Mouse (Mus musculus) CH12.LX (cell line): ENCODE measurements around the gene Ednra. TPM values are rescaled to one million over a fixed set of nuclear protein-coding genes. Genes with fewer than 3 reads are reported as not detected.

Experiments
- DNase-seq: peaks from one replicate; pipeline ENCODE4 v3.0.0-alpha.2; 2013; ENCODE audit errors: extremely low read depth
- H3K27ac ChIP-seq: 2 replicates; pipeline ENCODE4 v1.5.1; 2012; ENCODE audit warnings: low read depth, mild to moderate bottlenecking, control low read depth, moderate library complexity; ENCODE audit not compliant: insufficient read depth
- H3K27me3 ChIP-seq: replicated peaks from 2 replicates; pipeline ENCODE3; 2012; ENCODE audit warnings: inconsistent platforms
- H3K36me3 ChIP-seq, 2 experiments: replicated peaks in 1 of 2; 2 replicates each; pipeline versions ENCODE3 to v1.6.1; 2012; ENCODE audit warnings: inconsistent platforms in 1 of 2, low read length in 1 of 2, mild to moderate bottlenecking in 1 of 2, mixed read lengths in 1 of 2, moderate library complexity in 1 of 2; ENCODE audit not compliant: control insufficient read depth in 1 of 2, insufficient read depth in 1 of 2
- H3K4me1 ChIP-seq, 2 experiments: 2 replicates each; pipeline ENCODE4 v1.6.1; 2012; ENCODE audit warnings: inconsistent platforms in 1 of 2, moderate library complexity in 1 of 2; ENCODE audit not compliant: insufficient read depth in 2 of 2, control insufficient read depth in 1 of 2
- H3K4me2 ChIP-seq: 2 replicates; pipeline ENCODE4 v1.6.1; 2012; ENCODE audit warnings: low read depth, mild to moderate bottlenecking, control low read depth; ENCODE audit not compliant: poor library complexity, insufficient read depth, severe bottlenecking
- H3K4me3 ChIP-seq, 3 experiments: fragments of 150-350 bp in 1 of 3; sonication (generic) in 1 of 3; replicated peaks in 1 of 3; 2 replicates each; pipeline versions ENCODE3 to v1.5.1; 2011 to 2012; ENCODE audit warnings: low read depth in 2 of 3, low read length in 2 of 3, mild to moderate bottlenecking in 2 of 3, moderate library complexity in 2 of 3, control low read depth in 1 of 3, improper control_type of control experiment in 1 of 3, inconsistent platforms in 1 of 3, mixed read lengths in 1 of 3; ENCODE audit not compliant: poor library complexity in 1 of 3
- H3K79me2 ChIP-seq: replicated peaks from 2 replicates; pipeline ENCODE4 v1.6.1; 2012; ENCODE audit warnings: mild to moderate bottlenecking, moderate library complexity; ENCODE audit not compliant: control insufficient read depth, poor library complexity, insufficient read depth, severe bottlenecking; ENCODE audit errors: extremely low read depth
- H3K9ac ChIP-seq: 2 replicates; pipeline ENCODE4 v1.6.1; 2012; ENCODE audit warnings: low read depth, mild to moderate bottlenecking, control low read depth, moderate library complexity; ENCODE audit not compliant: insufficient read depth
- H3K9me3 ChIP-seq: replicated peaks from 2 replicates; pipeline ENCODE3; 2012; ENCODE audit warnings: low read length, inconsistent platforms, mixed read lengths
- BHLHE40 ChIP-seq: IDR thresholded peaks from 2 replicates; pipeline ENCODE4 v1.6.1; 2011; ENCODE audit warnings: mild to moderate bottlenecking, low read depth, low read length, improper control_type of control experiment
- CHD1 ChIP-seq: IDR thresholded peaks from 2 replicates; pipeline ENCODE4 v1.6.1; 2012; ENCODE audit warnings: low read depth, low read length, improper control_type of control experiment, inconsistent platforms
- CTCF ChIP-seq, 2 experiments: IDR thresholded peaks in 1 of 2; conservative IDR thresholded peaks in 1 of 2; 2 replicates each; pipeline ENCODE4 v1.5.1; 2011 to 2012; ENCODE audit warnings: low read depth in 2 of 2, low read length in 2 of 2, improper control_type of control experiment in 1 of 2, inconsistent platforms in 1 of 2, mild to moderate bottlenecking in 1 of 2, moderate library complexity in 1 of 2
- E2F4 ChIP-seq: IDR thresholded peaks from 2 replicates; pipeline ENCODE4 v1.6.1; 2011; ENCODE audit warnings: low read depth, low read length, improper control_type of control experiment; ENCODE audit not compliant: insufficient replicate concordance
- GABPA ChIP-seq: IDR thresholded peaks from 2 replicates; pipeline ENCODE4 v1.6.1; 2012; ENCODE audit warnings: low read depth, low read length, improper control_type of control experiment, inconsistent platforms; ENCODE audit not compliant: insufficient replicate concordance
- HCFC1 ChIP-seq: IDR thresholded peaks from 2 replicates; pipeline ENCODE4 v1.6.1; 2012; ENCODE audit warnings: low read depth, mild to moderate bottlenecking, inconsistent platforms, low read length, improper control_type of control experiment
- JUN ChIP-seq: IDR thresholded peaks from 2 replicates; pipeline ENCODE4 v1.6.1; 2011; ENCODE audit warnings: low read depth, mild to moderate bottlenecking, low read length, improper control_type of control experiment, moderate library complexity; ENCODE audit not compliant: insufficient read depth
- JUND ChIP-seq: conservative IDR thresholded peaks from 2 replicates; pipeline ENCODE4 v1.6.1; 2011; ENCODE audit warnings: low read depth, low read length, improper control_type of control experiment
- KAT2A ChIP-seq: IDR thresholded peaks from 2 replicates; pipeline ENCODE4 v1.6.1; 2012; ENCODE audit warnings: low read length, improper control_type of control experiment, inconsistent platforms; ENCODE audit not compliant: insufficient replicate concordance
- MAX ChIP-seq: IDR thresholded peaks from 2 replicates; pipeline ENCODE4 v1.6.1; 2011; ENCODE audit warnings: low read length, improper control_type of control experiment
- MXI1 ChIP-seq: IDR thresholded peaks from 2 replicates; pipeline ENCODE4 v1.6.1; 2011; ENCODE audit warnings: mild to moderate bottlenecking, low read depth, low read length, improper control_type of control experiment
- MYC ChIP-seq: IDR thresholded peaks from 2 replicates; pipeline ENCODE4 v1.6.1; 2011; ENCODE audit warnings: low read depth, mild to moderate bottlenecking, improper control_type of control experiment, low read length
- NRF1 ChIP-seq: IDR thresholded peaks from 2 replicates; pipeline ENCODE4 v1.6.1; 2014; ENCODE audit warnings: low read depth, mild to moderate bottlenecking, inconsistent platforms, low read length, improper control_type of control experiment, moderate library complexity
- SIN3A ChIP-seq: IDR thresholded peaks from 2 replicates; pipeline ENCODE4 v1.6.1; 2012; ENCODE audit warnings: low read length, improper control_type of control experiment, inconsistent platforms
- SMC3 ChIP-seq: IDR thresholded peaks from 2 replicates; pipeline ENCODE4 v1.6.1; 2011; ENCODE audit warnings: low read depth, low read length, improper control_type of control experiment
- UBTF ChIP-seq: IDR thresholded peaks from 2 replicates; pipeline ENCODE4 v1.6.1; 2012; ENCODE audit warnings: low read depth, mild to moderate bottlenecking, inconsistent platforms, low read length, improper control_type of control experiment, moderate library complexity
- ZKSCAN1 ChIP-seq: IDR thresholded peaks from 2 replicates; pipeline ENCODE4 v1.6.1; 2012; ENCODE audit warnings: low read depth, inconsistent platforms, low read length, improper control_type of control experiment, borderline replicate concordance
- ZNF384 ChIP-seq: IDR thresholded peaks from 2 replicates; pipeline ENCODE4 v1.6.1; 2012; ENCODE audit warnings: low read depth, low read length, improper control_type of control experiment, inconsistent platforms
- dilution Hi-C: fragments of 300-500 bp; cut with MboI; formaldehyde crosslinking; loops from 2 replicates; pipeline ENCODE4 v1.14.3; 2020; ENCODE audit warnings: low sequenced_read_pairs; ENCODE audit not compliant: extremely low pct_unique_long_range_greater_than_20kb, extremely low pct_ligation_motif_present
- in situ Hi-C: fragments of 300-500 bp; cut with MboI; formaldehyde crosslinking; loops from 3 replicates; pipeline ENCODE4 v1.14.3; 2019; ENCODE audit warnings: low sequenced_read_pairs, low pct_ligation_motif_present, low pct_unique_long_range_greater_than_20kb, mixed read lengths
- polyA plus RNA-seq: library from polyadenylated mRNA; unstranded; fragments of >175 nt; gene quantifications from 2 replicates; pipeline ENCODE4 v1.2.1, GENCODE M21; 2012; ENCODE audit warnings: low read depth; ENCODE audit not compliant: insufficient read length
- total RNA-seq, 2 experiments: library from RNA; depleted of rRNA; stranded (reverse); fragments of 300-350 nt in 1 of 2; fragments of >200 nt in 1 of 2; gene quantifications; 2 replicates each; pipeline ENCODE4 v1.2.3; 2012 to 2014

Ednra gene
- total and polyA plus RNA-seq, 3 experiments = 0.08 to 0.09 TPM; not detected in 1

GRCm38 (mm10) chr8:77723534-77724045 lies 674 bp downstream of the Ednra start:
- in situ Hi-C loops = no loop called here
- H3K27me3 ChIP-seq = no peaks in the 10 kb centered on the region
- dilution Hi-C loops = no loop called here
- H3K9ac ChIP-seq = no peak overlapping the region
- H3K4me2 ChIP-seq = no peak overlapping the region; the same call in 1 of the 2 replicates
- H3K27ac ChIP-seq = no peak overlapping the region
- H3K36me3 ChIP-seq = no peaks in the 10 kb centered on the region
- no peak overlapping the region for H3K4me3 ChIP-seq
- DNase-seq = no peak
- TF ChIP-seq BHLHE40 = no peak
- TF ChIP-seq NRF1 = no peak
- TF ChIP-seq SMC3 = no peak
- TF ChIP-seq MYC = no peak
- no peaks in the 10 kb centered on the region for H3K4me1 ChIP-seq
- H3K79me2 ChIP-seq = no peaks in the 10 kb centered on the region
- no peaks in the 10 kb centered on the region for H3K9me3 ChIP-seq

DNA sequence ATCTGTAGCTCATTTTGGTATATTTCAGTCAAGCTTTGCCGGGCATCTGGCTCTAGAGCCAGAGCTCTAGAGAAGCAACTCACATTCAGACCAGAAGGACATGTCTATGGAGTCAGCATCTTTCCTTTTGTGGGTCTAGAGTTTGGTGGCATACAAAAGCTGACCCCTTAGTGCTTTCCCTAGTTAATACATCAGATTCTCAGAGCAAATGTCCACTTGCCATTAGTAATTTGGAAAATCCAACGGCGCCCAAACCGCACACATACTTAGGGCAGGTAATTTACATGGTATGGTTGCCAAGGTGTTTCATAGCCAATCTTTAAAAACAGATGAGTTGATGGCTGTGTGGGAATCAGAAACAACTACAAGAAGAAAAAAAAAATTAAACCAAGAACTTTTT lies 1.2 kb downstream of the Ednra start:
- no peaks in the 10 kb centered on the region for H3K79me2 ChIP-seq
- no peak overlapping the region for H3K9ac ChIP-seq
- no peaks in the 10 kb centered on the region for H3K4me1 ChIP-seq
- in situ Hi-C loops (no loop called here), dilution Hi-C loops (no loop called here)
- H3K4me3 ChIP-seq = no peak overlapping the region
- no peaks in the 10 kb centered on the region for H3K27me3 ChIP-seq
- DNase-seq = no peak
- TF ChIP-seq GABPA (no peak), JUND (no peak), CTCF (conservative IDR thresholded peaks at IDR 0.05 in 1 of 2, IDR thresholded peaks at IDR 0.05 in 1 of 2; ENCODE audit: low read depth in 2 of 2, low read length in 2 of 2) (no peak), E2F4 (no peak), MAX (no peak), SIN3A (no peak), JUN (no peak), ZNF384 (no peak), CHD1 (no peak), UBTF (no peak), MXI1 (no peak), HCFC1 (no peak), SMC3 (no peak), BHLHE40 (no peak), ZKSCAN1 (no peak), KAT2A (no peak)
- no peaks in the 10 kb centered on the region for H3K9me3 ChIP-seq
- H3K27ac ChIP-seq = no peak overlapping the region
- no peak overlapping the region for H3K4me2 ChIP-seq
- no peaks in the 10 kb centered on the region for H3K36me3 ChIP-seq
